Mouse (Mus musculus) urinary bladder, adult 18-20 months (tissue): Measurements from ENCODE around the gene Vps8.
"Not testable (repeated sequence)": the region's sequence is repeated elsewhere in the genome, so short reads cannot be mapped to it uniquely, and the experiment has no call there.

Experiments used
- DNase-seq, 2 experiments: peaks; one replicate each; pipeline ENCODE4 v3.0.0; 2022; ENCODE audit warnings: low spot score in 2 of 2, mixed read lengths in 2 of 2

Gene Vps8

GRCm38 (mm10) chr16:21655291-21655690 is 232.4 kb downstream of the Vps8 start:
- DNase-seq: no peak

- no peak for DNase-seq
Measured at GRCm38 (mm10) chr16:21655961-21656360, 233.0 kb downstream of the Vps8 start.

GRCm38 (mm10) chr16:21664633-21665363 is 241.9 kb downstream of the Vps8 start:
- no peak for DNase-seq

GRCm38 (mm10) chr16:21665423-21665986 is 242.6 kb downstream of the Vps8 start:
- DNase-seq: no peak

- DNase-seq: no peak
Measured at GRCm38 (mm10) chr16:21671878-21672277, 249.0 kb downstream of the Vps8 start.

- DNase-seq: not testable (repeated sequence)
Measured at GRCm38 (mm10) chr16:21673046-21673445, 250.1 kb downstream of the Vps8 start.

- not testable (repeated sequence) for DNase-seq
Measured at GRCm38 (mm10) chr16:21673651-21674050, 250.7 kb downstream of the Vps8 start.

GRCm38 (mm10) chr16:21676791-21677190 is 253.9 kb downstream of the Vps8 start:
- DNase-seq: no peak

GRCm38 (mm10) chr16:21687406-21687805 is 264.5 kb downstream of the Vps8 start:
- no peak for DNase-seq

- DNase-seq: no peak
Measured at GRCm38 (mm10) chr16:21689141-21689540, 266.2 kb downstream of the Vps8 start.

GRCm38 (mm10) chr16:21690216-21690755 is 267.4 kb downstream of the Vps8 start:
- no peak for DNase-seq

- peak; percentile 27 to 78 for DNase-seq
Measured at GRCm38 (mm10) chr16:21693981-21694462, 271.1 kb downstream of the Vps8 start.
